Mouse (Mus musculus): ENCODE measurements around the gene Olfr860.
"Not testable (repeated sequence)": the region's sequence is repeated elsewhere in the genome, so short reads cannot be mapped to it uniquely, and the experiment has no call there.

The Olfr860 gene

GRCm38 (mm10) chr9:19849647-19850046 lies at the start of gene Olfr860:
TSS of gene Olfr860 (minus strand) at chr9:19849747.
- no peak for DNase-seq (ENCODE audit: low spot score in 2 of 2)

- DNase-seq (ENCODE audit: low spot score in 2 of 2): no peak
Observed at GRCm38 (mm10) chr9:19887904-19888303, 38.4 kb upstream of the Olfr860 start, which contains the start of gene Olfr862. TSS of gene Olfr862 (minus strand) at chr9:19888004.

GRCm38 (mm10) chr9:19804606-19805005 lies 44.9 kb downstream of the Olfr860 start, which contains the start of gene Olfr859:
TSS of gene Olfr859 (plus strand) at chr9:19804906.
- not testable (repeated sequence) for DNase-seq (ENCODE audit: low spot score in 2 of 2)

- no peak for DNase-seq (ENCODE audit: low spot score in 2 of 2)
Observed at GRCm38 (mm10) chr9:19803000-19803399, 46.5 kb downstream of the Olfr860 start.
